ENCODE assay signal across 12 mouse cellular contexts in genomic region chr8:11348622-11349021, GRCm38 (mm10). TPM values are rescaled to one million over a fixed set of nuclear protein-coding genes. Genes with fewer than 3 reads are reported as not detected.
DNase-seq lines count a peak whose midpoint lies in the region; ATAC-seq and TF ChIP-seq lines count a peak whose summit lies in the region.
"Had no signal": no experiment of that assay in that cellular context is flagged by ENCODE, and none has a peak within 500 bp of the region (broad histone marks: within the 10 kb centered on the region; RNA-seq: fewer than 3 reads in every experiment).

No protein-coding gene starts in this region.

- no peaks in the 10 kb centered on the region for H3K27me3 ChIP-seq in lung, embryonic 15.5 days
- H3K27me3 ChIP-seq in heart, embryonic 14.5 days (ENCODE audit: control insufficient read depth, insufficient read depth, low read length): no peaks in the 10 kb centered on the region
- H3K27me3 ChIP-seq in stomach, postnatal 0 days (ENCODE audit: control insufficient read depth, insufficient read depth, low read length): no peaks in the 10 kb centered on the region
- H3K27me3 ChIP-seq in forebrain, embryonic 16.5 days (replicated peaks; ENCODE audit: control insufficient read depth, insufficient read depth, low read length): no peaks in the 10 kb centered on the region
- H3K27me3 ChIP-seq: hindbrain, embryonic 15.5 days; midbrain, embryonic 13.5 days had no signal

- no peak for TF ChIP-seq EP300 in stomach, postnatal 0 days (optimal IDR thresholded peaks at IDR 0.05)

- DNase-seq in lung, adult 2 months: no peak
- peak; percentile 69 for DNase-seq in gastrocnemius, postnatal 14 days
- DNase-seq in stomach, postnatal 0 days (ENCODE audit: low spot score): no peak
- DNase-seq in neural tube, embryonic 10.5 days (ENCODE audit: extremely low spot score, low spot score): no peak
- DNase-seq: adrenal gland, postnatal 10 days had no signal

- peak overlapping the region; percentile 52 for H3K27ac ChIP-seq in lung, embryonic 15.5 days
- peak overlapping the region; percentile 43 to 79 for H3K27ac ChIP-seq in heart, embryonic 14.5 days (replicated peaks in 1 of 2; ENCODE audit: control insufficient read depth in 1 of 2, insufficient read depth in 1 of 2, low read depth in 2 of 2, low read length in 2 of 2)
- peak overlapping the region; percentile 35 for H3K27ac ChIP-seq in stomach, postnatal 0 days (replicated peaks)
- H3K27ac ChIP-seq in forebrain, embryonic 16.5 days (ENCODE audit: low read length): no peak overlapping the region
- H3K27ac ChIP-seq: hindbrain, embryonic 15.5 days; left cerebral cortex, adult 2 months; liver, embryonic 14.5 days; midbrain, embryonic 13.5 days had no signal

- no peaks in the 10 kb centered on the region for H3K36me3 ChIP-seq in lung, embryonic 15.5 days
- H3K36me3 ChIP-seq in heart, embryonic 14.5 days (ENCODE audit: control insufficient read depth, insufficient read depth, low read length): no peaks in the 10 kb centered on the region
- no peaks in the 10 kb centered on the region for H3K36me3 ChIP-seq in stomach, postnatal 0 days (ENCODE audit: control insufficient read depth, insufficient read depth, low read length)
- no peaks in the 10 kb centered on the region for H3K36me3 ChIP-seq in forebrain, embryonic 16.5 days (ENCODE audit: control insufficient read depth, insufficient read depth)
- H3K36me3 ChIP-seq: hindbrain, embryonic 15.5 days; midbrain, embryonic 13.5 days had no signal

- H3K9ac ChIP-seq in lung, embryonic 15.5 days: no peak overlapping the region
- no peak overlapping the region for H3K9ac ChIP-seq in heart, embryonic 14.5 days (ENCODE audit: low read length)
- no peak overlapping the region for H3K9ac ChIP-seq in stomach, postnatal 0 days (ENCODE audit: low read length)
- no peak overlapping the region for H3K9ac ChIP-seq in forebrain, embryonic 16.5 days (replicated peaks; ENCODE audit: low read depth, low read length)
- H3K9ac ChIP-seq: hindbrain, embryonic 15.5 days; liver, embryonic 14.5 days; midbrain, embryonic 13.5 days had no signal

- no peak for ATAC-seq in lung, embryonic 15.5 days (ENCODE audit: borderline replicate concordance, extremely low read depth, low FRiP score, low TSS enrichment)
- ATAC-seq in heart, embryonic 14.5 days (ENCODE audit: insufficient number of reproducible peaks, insufficient read depth, low FRiP score, low read depth): peak; percentile 66
- ATAC-seq in stomach, postnatal 0 days (ENCODE audit: low FRiP score, low TSS enrichment): no peak
- ATAC-seq in forebrain, embryonic 16.5 days: no peak
- ATAC-seq: midbrain, embryonic 13.5 days had no signal

- no peak overlapping the region for H3K4me3 ChIP-seq in lung, embryonic 15.5 days
- H3K4me3 ChIP-seq in lung, adult 2 months (replicated peaks; ENCODE audit: extremely low read depth, low read depth, low read length): no peak overlapping the region
- H3K4me3 ChIP-seq in heart, embryonic 14.5 days (ENCODE audit: control insufficient read depth in 1 of 2, insufficient read depth in 1 of 2, low read depth in 1 of 2, low read length in 2 of 2): no peak overlapping the region
- no peak overlapping the region for H3K4me3 ChIP-seq in stomach, postnatal 0 days (ENCODE audit: low read depth, low read length)
- H3K4me3 ChIP-seq in forebrain, embryonic 16.5 days (replicated peaks; ENCODE audit: low read length): no peak overlapping the region
- H3K4me3 ChIP-seq: hindbrain, embryonic 15.5 days; left cerebral cortex, adult 2 months; midbrain, embryonic 13.5 days had no signal

- no peak for TF ChIP-seq CTCF in lung, adult 2 months (IDR thresholded peaks at IDR 0.05; ENCODE audit: insufficient read depth, low read length)
- no peak for TF ChIP-seq CTCF in stomach, postnatal 0 days (IDR thresholded peaks at IDR 0.05; ENCODE audit: low read depth)

- H3K4me1 ChIP-seq in lung, embryonic 15.5 days: peaks cover 76% of the 10 kb centered on the region
- H3K4me1 ChIP-seq in lung, adult 2 months (ENCODE audit: control insufficient read depth, insufficient read depth, low read length): peaks cover 41% of the 10 kb centered on the region
- H3K4me1 ChIP-seq in heart, embryonic 14.5 days (ENCODE audit: control insufficient read depth in 2 of 2, insufficient read depth in 2 of 2, low read length in 2 of 2): peaks cover 22 to 48% of the 10 kb centered on the region in 2 experiments
- H3K4me1 ChIP-seq in stomach, postnatal 0 days (replicated peaks; ENCODE audit: control insufficient read depth, insufficient read depth): 0 out of 2 replicates have a peak, but pooled peaks cover 3% of the 10 kb centered on the region
- H3K4me1 ChIP-seq in forebrain, embryonic 16.5 days (replicated peaks; ENCODE audit: control insufficient read depth, insufficient read depth, low read length): no peaks in the 10 kb centered on the region
- H3K4me1 ChIP-seq: hindbrain, embryonic 15.5 days; midbrain, embryonic 13.5 days had no signal

- H3K4me2 ChIP-seq in lung, embryonic 15.5 days: no peak overlapping the region
- H3K4me2 ChIP-seq in heart, embryonic 14.5 days (ENCODE audit: low read length): peak overlapping the region; percentile 31
- no peak overlapping the region for H3K4me2 ChIP-seq in stomach, postnatal 0 days (replicated peaks; ENCODE audit: low read depth)
- no peak overlapping the region for H3K4me2 ChIP-seq in forebrain, embryonic 16.5 days (ENCODE audit: low read length)
- H3K4me2 ChIP-seq: hindbrain, embryonic 15.5 days; midbrain, embryonic 13.5 days had no signal

- no peak for TF ChIP-seq POLR2A in lung, adult 2 months (IDR thresholded peaks at IDR 0.05; ENCODE audit: borderline replicate concordance, extremely low read depth, low read depth, low read length)

- H3K9me3 ChIP-seq in lung, embryonic 15.5 days: no peaks in the 10 kb centered on the region
- H3K9me3 ChIP-seq in heart, embryonic 14.5 days (ENCODE audit: control insufficient read depth, low read length): no peaks in the 10 kb centered on the region
- no peaks in the 10 kb centered on the region for H3K9me3 ChIP-seq in stomach, postnatal 0 days (ENCODE audit: control insufficient read depth, low read length)
- no peaks in the 10 kb centered on the region for H3K9me3 ChIP-seq in forebrain, embryonic 16.5 days (ENCODE audit: control insufficient read depth, low read length)
- H3K9me3 ChIP-seq: hindbrain, embryonic 15.5 days; midbrain, embryonic 13.5 days had no signal

- intact Hi-C loops in gastrocnemius, postnatal 14 days (cut with DNase I; ENCODE audit: low total_unique reads): no loop called here

- 57% methylated on average over 11 of the region's 11 CpGs for WGBS in lung, embryonic 15.5 days
- WGBS in lung, adult 2 months: 36% methylated on average over 11 of the region's 11 CpGs
- 13% methylated on average over 11 of the region's 11 CpGs for WGBS in heart, embryonic 14.5 days
- WGBS in stomach, postnatal 0 days: 76% methylated on average over 11 of the region's 11 CpGs
- 94% methylated on average over 11 of the region's 11 CpGs for whole genome bisulfite sequencing in forebrain, embryonic 16.5 days

RNA-seq across cellular contexts. Expression of gene Col4a1, which starts 36.0 kb away (rescaled TPM):
- polyA plus RNA-seq in lung, embryonic 15.5 days (2015; fragmentation: Nextera tagmentation; extraction: Ambion mirVana): 335 and 360 TPM in 2 replicates
- 556 and 580 TPM in 2 replicates for polyA plus RNA-seq in lung, adult 2 months (2012; rRNA removed)
- 100 to 1,000 TPM; 636 to 736 TPM for total RNA-seq in gastrocnemius, postnatal 14 days (2021)
- polyA plus RNA-seq in heart, embryonic 14.5 days (2014; fragmentation: Nextera tagmentation; extraction: Ambion mirVana): 250 and 253 TPM in 2 replicates
- polyA plus RNA-seq in stomach, postnatal 0 days (2015; fragmentation: Nextera tagmentation; extraction: Ambion mirVana): 96.3 and 99.0 TPM in 2 replicates
- polyA plus RNA-seq in forebrain, embryonic 16.5 days (2015; fragmentation: Nextera tagmentation; extraction: Ambion mirVana): 69.0 and 90.6 TPM in 2 replicates

RNA-seq across cellular contexts. Expression of gene Col4a2, which starts 36.0 kb away (rescaled TPM):
- polyA plus RNA-seq in lung, embryonic 15.5 days (2015; fragmentation: Nextera tagmentation; extraction: Ambion mirVana): 121 and 126 TPM in 2 replicates
- polyA plus RNA-seq in lung, adult 2 months (2012; rRNA removed): 219 and 237 TPM in 2 replicates
- total RNA-seq in gastrocnemius, postnatal 14 days (2021): 100 to 1,000 TPM; 297 to 319 TPM
- polyA plus RNA-seq in heart, embryonic 14.5 days (2014; fragmentation: Nextera tagmentation; extraction: Ambion mirVana): 77.7 and 80.3 TPM in 2 replicates
- polyA plus RNA-seq in stomach, postnatal 0 days (2015; fragmentation: Nextera tagmentation; extraction: Ambion mirVana): 43.4 and 47.2 TPM in 2 replicates
- 29.1 and 35.3 TPM in 2 replicates for polyA plus RNA-seq in forebrain, embryonic 16.5 days (2015; fragmentation: Nextera tagmentation; extraction: Ambion mirVana)
